Mouse (Mus musculus) right cerebral cortex, postnatal 4 days (tissue): ENCODE data around the gene Qrfp.
A peak's percentile ranks its signal among the peaks of the same experiment; 100 is the strongest.

Experiments used
- DNase-seq: peaks from one replicate; pipeline ENCODE4 v3.0.0-alpha.2; 2022

Qrfp gene

GRCm38 (mm10) chr2:31814699-31815098, 4.3 kb upstream of the Qrfp start:
- no peak for DNase-seq

DNA sequence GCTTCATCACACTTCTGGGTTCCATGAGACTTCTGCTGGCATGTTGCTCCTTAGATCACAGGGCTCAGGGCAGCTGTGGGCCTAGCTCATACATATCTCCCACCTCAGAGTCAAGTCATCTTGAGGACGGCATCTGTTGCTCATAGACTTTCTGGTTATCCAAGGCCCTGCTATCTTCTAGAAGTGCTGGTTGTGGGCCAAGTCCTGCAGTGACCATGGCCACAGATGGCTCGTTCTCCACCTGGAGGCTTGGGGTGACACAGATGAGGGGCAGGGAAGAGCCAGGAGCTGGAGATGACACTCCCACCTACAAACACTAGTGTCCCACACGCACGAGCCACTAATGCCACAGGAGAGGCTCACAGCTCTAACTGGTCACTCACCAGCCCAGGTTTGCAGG, 3.3 kb upstream of the Qrfp start:
- DNase-seq = no peak

GRCm38 (mm10) chr2:31811086-31811958, 942 bp upstream of the Qrfp start:
- no peak for DNase-seq

- DNase-seq = no peak
Measured at GRCm38 (mm10) chr2:31809358-31809740, 1.0 kb downstream of the Qrfp start.

- no peak for DNase-seq
Measured at GRCm38 (mm10) chr2:31808410-31809357, 1.7 kb downstream of the Qrfp start.

- no peak for DNase-seq
Measured at GRCm38 (mm10) chr2:31806639-31807382, 3.6 kb downstream of the Qrfp start.

DNA sequence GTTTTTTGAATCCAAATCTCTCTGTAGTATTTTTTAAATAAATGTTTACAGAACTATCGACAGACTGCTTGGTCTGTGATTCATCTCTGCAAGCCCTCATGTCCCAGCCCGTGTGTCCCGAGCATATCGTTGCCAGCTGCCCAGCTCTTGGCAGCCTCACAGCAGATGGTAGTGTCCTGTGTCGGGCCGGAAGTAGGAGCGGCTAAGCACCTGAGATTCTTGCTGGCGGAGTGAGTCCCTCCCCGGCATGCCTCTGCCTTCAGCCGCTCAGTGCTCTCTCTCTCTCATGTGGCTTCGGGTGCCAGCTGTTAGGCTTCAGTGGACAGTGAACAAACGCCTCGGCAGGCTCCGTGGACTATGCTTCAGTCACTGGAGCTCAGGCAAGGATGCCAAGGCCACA, 6.9 kb downstream of the Qrfp start:
- no peak for DNase-seq

- no peak for DNase-seq
Measured at GRCm38 (mm10) chr2:31802811-31803210, 7.6 kb downstream of the Qrfp start.

- no peak for DNase-seq
Measured at GRCm38 (mm10) chr2:31801416-31801815, 9.0 kb downstream of the Qrfp start.

DNA sequence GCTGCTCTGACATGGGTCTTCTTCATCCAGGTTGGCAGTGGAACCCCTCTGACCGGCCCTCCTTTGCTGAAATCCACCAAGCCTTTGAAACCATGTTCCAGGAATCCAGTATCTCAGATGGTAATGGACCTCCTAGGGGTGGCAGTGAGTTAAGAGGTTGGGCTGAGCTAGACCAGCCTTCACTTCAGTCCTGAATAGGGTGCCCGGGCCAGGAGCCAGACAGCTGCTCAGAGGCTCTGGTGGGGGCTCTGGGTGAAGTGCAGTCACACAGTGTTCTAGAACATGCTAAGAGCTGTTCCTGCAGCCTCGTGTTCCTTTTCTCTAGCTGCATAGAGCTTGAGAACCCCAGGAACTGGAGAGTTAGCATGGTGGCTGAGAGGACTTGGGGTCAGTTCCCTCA, 13.4 kb downstream of the Qrfp start:
- DNase-seq = no peak

DNA sequence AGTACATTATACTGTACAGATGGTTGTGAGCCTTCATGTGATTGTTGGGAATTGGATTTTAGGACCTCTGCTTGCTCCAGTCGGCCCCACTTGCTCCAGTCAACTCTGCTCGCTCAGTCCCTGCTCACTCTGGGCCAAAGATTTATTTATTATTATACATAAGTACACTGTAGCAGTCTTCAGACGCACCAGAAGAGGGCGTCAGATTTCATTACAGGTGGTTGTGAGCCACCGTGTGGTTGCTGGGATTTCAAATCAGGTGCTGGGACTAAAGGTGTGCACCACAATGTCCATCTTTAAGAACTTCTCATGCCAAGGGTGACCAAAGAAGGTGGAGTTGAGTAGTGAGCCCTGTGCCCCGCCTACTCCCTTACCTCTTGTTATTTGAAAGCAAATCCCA, 17.8 kb downstream of the Qrfp start:
- no peak for DNase-seq

GRCm38 (mm10) chr2:31791260-31791659, 19.1 kb downstream of the Qrfp start:
- DNase-seq = no peak

DNA sequence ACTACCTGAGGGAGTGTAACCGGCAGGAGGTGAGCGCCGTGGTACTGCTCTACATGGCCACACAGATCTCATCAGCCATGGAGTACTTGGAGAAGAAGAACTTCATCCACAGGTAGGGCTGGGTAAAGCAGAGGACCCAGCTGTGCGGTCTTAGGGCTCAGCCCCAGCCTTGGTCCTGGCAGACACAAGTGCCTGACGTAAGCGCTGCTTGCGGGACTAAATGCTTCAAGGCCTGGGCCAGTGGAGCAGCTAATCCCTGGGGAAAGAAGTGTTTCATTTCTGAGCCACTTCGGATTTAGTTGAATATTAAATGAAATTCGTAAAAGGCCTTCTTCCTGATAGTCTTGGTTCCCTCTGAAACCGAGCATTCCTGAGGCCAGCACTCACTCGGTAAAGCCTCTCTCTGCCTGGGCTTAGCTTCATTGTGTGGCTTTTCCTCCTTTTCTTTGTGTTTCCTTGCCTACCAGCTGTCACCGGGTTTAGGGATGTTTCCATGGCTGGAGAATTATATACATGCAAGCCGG, 19.6 kb downstream of the Qrfp start:
- no peak for DNase-seq

GRCm38 (mm10) chr2:31789215-31789614, 21.2 kb downstream of the Qrfp start:
- DNase-seq = no peak

- DNase-seq = no peak
Measured at GRCm38 (mm10) chr2:31788227-31788626, 22.2 kb downstream of the Qrfp start.

DNA sequence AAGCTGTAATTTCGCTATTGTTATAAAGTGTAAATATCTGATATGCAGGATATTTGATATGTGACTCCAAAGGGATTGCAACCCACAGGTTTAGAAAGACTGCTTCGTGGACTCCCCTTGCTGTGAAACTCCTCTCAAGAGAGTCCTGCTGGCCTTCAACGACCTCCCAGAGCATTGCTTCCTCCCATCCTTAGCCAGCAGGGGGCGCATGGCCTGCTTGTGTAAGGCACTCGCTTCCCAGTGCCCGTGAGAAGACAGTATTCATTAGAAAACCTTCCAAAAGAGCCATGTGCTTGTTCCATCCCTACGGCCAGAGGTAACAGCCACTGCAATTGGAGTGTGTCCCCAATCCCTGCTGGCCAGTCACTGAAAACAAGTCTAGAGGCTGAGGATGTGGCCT, 23.4 kb downstream of the Qrfp start:
- DNase-seq = peak; percentile 91

DNA sequence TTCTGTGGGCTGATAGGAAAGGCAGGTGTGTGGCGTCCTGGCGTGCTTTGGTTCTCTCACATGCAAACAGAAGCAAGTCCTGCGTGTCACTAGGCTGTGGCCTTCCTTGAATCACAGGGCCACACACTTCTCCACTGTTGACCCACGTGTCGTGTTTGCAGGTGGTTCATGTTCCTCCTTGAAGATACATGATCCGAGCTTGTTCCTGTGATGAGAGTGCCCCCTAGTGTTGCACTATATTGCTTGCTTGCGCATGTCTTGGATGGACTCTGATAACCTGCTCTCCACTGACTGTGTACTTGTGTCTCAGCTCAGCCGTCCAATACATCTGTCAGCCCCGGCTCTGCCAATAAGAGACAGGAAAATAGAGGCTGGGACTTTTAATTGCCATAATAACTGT, 25.3 kb downstream of the Qrfp start:
- DNase-seq = peak; percentile 63

DNA sequence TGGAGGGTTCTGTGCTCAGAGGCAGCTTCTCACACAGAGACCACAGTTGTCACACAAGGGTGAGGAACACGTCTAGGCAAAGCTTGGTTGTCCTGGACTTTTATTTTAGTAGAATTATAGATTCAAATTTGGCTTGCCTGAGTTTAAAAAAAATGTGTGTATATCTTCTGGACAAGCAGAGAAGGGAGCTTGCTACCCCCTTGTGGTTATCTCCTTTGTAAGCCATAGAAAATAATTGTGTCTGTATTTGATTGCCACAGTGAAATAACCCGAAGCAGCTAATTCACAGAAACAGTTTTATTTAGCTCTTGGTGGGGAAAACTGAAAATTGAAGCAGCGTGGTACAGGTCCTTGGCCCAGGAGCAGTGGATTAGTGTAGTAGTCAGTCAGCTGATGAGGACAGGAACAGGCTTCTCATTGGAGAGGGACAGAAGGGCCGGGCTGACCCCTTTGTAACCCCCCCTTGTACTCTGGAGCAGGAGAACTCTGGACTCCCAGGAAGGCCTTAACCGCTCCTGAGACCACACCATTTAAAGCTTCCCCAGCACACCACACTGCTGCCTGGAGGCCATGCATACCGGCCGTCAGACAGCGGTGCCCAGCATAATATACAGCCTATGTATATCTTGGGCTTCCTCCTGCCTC, 27.3 kb downstream of the Qrfp start:
- DNase-seq = no peak

- DNase-seq = no peak
Measured at GRCm38 (mm10) chr2:31779258-31779657, 31.1 kb downstream of the Qrfp start.

DNA sequence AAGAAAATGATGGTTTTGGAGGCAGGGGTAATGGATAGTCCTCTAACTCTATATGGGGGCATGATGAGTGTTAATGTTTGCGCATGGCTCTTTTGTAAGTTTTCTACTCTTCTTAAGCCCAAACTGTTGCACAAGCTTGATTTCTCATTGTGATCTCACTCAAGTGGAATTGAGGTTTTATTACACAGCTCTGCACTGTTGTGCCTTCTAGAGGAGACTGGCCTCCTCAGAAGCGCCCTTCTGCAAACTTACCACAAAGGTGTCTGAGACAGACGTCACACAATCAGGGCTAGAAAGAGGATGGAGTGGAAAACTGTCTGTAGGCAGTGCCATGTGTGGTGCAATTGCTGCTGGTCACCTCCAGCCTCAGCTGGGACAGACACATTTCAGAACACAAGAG, 33.9 kb downstream of the Qrfp start:
- DNase-seq = no peak

DNA sequence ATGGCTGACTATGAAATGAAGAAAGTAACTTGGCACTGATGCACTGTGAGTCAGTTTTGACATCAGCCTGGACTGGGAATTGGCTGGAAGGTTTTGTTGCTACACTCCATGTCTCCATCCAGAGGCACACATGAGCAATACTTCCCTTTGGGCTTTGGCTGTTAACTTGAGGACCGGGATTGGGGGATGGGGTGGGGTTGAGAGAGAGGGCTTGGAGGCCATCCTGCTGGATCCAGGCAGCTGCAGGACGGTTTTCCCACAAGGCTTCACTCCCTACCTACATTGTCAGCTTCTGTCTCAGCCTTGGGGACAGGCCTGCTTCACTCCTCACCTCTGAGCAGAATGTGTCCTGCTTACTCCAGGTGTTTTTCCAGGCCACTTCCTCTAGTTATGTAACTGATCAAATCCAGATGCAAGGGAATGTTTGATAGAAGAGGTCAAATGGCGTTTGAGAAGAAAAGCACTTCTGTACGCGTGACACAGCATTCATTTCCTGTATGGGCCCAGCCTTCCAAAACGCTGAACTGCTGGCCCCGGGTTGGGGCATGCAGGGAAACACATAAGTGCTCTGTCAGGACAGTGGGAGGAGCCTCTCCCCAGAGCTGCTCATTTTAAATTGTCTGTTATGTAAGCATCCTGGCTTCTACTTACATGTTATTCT, 39.5 kb downstream of the Qrfp start:
- no peak for DNase-seq

GRCm38 (mm10) chr2:31769631-31770111, 40.7 kb downstream of the Qrfp start:
- no peak for DNase-seq
